Mouse (Mus musculus) heart, embryonic 11.5 days (tissue): ENCODE results near the gene Plekhm1. TPM values are rescaled to one million over a fixed set of nuclear protein-coding genes. Genes with fewer than 3 reads are reported as not detected.

Source experiments
- ATAC-seq: fragments of 200-750 bp; cut with Nextera tagmentation; replicated peaks from 2 replicates; pipeline ENCODE4 v1.8.0; 2017; ENCODE audit warnings: moderate library complexity; ENCODE audit not compliant: insufficient number of reproducible peaks, low FRiP score, low TSS enrichment
- H3K27ac ChIP-seq: fragments of 300-500 bp; sonication (generic); 2 replicates; pipeline ENCODE4 v1.5.1; 2014; ENCODE audit warnings: mild to moderate bottlenecking, low read depth, low read length
- H3K27me3 ChIP-seq: fragments of 300-500 bp; sonication (generic); 2 replicates; pipeline ENCODE4 v1.6.1; 2014; ENCODE audit warnings: mild to moderate bottlenecking, low read length, mixed read lengths; ENCODE audit not compliant: control insufficient read depth, insufficient read depth
- H3K36me3 ChIP-seq: fragments of 300-500 bp; sonication (generic); 2 replicates; pipeline ENCODE4 v1.6.1; 2014; ENCODE audit warnings: mild to moderate bottlenecking, low read length, moderate library complexity, mixed read lengths; ENCODE audit not compliant: control insufficient read depth, insufficient read depth
- H3K4me1 ChIP-seq: fragments of 300-500 bp; sonication (generic); 2 replicates; pipeline ENCODE4 v1.6.1; 2014; ENCODE audit warnings: low read length; ENCODE audit not compliant: control insufficient read depth, insufficient read depth
- H3K4me2 ChIP-seq: fragments of 300-500 bp; sonication (generic); 2 replicates; pipeline ENCODE4 v1.6.1; 2014; ENCODE audit warnings: mild to moderate bottlenecking, moderate library complexity
- H3K4me3 ChIP-seq: fragments of 300-500 bp; sonication (generic); 2 replicates; pipeline ENCODE4 v1.5.1; 2014; ENCODE audit warnings: low read depth, low read length
- H3K9ac ChIP-seq: fragments of 300-500 bp; sonication (generic); 2 replicates; pipeline ENCODE4 v1.6.1; 2014; ENCODE audit warnings: mild to moderate bottlenecking, low read depth, low read length, moderate library complexity
- H3K9me3 ChIP-seq: fragments of 300-500 bp; sonication (generic); replicated peaks from 2 replicates; pipeline ENCODE4 v1.6.1; 2016; ENCODE audit warnings: low read length; ENCODE audit not compliant: control insufficient read depth
- WGBS: fragments of 180-500 bp; shearing (Covaris S2); extraction: QIAGEN DNeasy Blood & Tissue Kit; methylation state at CpG from one replicate; pipeline ENCODE4 v1.1.7; 2014; ENCODE audit not compliant: insufficient replicate concordance; 5-methylcytosine and 5-hydroxymethylcytosine counted together
- polyA plus RNA-seq: library from polyadenylated mRNA; unstranded; fragments of >200 nt; fragmentation: Nextera tagmentation; extraction: Ambion mirVana; gene quantifications from 2 replicates; pipeline ENCODE4 v1.2.1, GENCODE M21; 2014

Gene Plekhm1
- polyA plus RNA-seq, 1 experiment from 2014 or later: 5.2 TPM

- H3K4me1 ChIP-seq: peaks cover 9% of the 10 kb centered on the region
- WGBS: 67% methylated on average over 10 of the region's 10 CpGs
- no peak overlapping the region for H3K4me3 ChIP-seq
- H3K27me3 ChIP-seq: no peaks in the 10 kb centered on the region; the same call in 1 of the 2 replicates
- H3K27ac ChIP-seq: no peak overlapping the region
- H3K9ac ChIP-seq: no peak overlapping the region
- ATAC-seq: no peak
- no peaks in the 10 kb centered on the region for H3K9me3 ChIP-seq
- H3K36me3 ChIP-seq: no peaks in the 10 kb centered on the region
- no peak overlapping the region for H3K4me2 ChIP-seq
Observed at GRCm38 (mm10) chr11:103314736-103315374, 97.6 kb downstream of the Plekhm1 start.

Other genes with a start within 250 kb of the Plekhm1 start
- gene Fmnl1, start 241.6 kb downstream of the Plekhm1 start, polyA plus RNA-seq: 0.79 and 1.1 TPM in 2 replicates
- not detected in 2 replicates for gene 1700023F06Rik, start 204.1 kb downstream of the Plekhm1 start, polyA plus RNA-seq
- gene Spata32, start 194.3 kb downstream of the Plekhm1 start, polyA plus RNA-seq: not detected in 2 replicates
- gene Map3k14, start 145.2 kb downstream of the Plekhm1 start, polyA plus RNA-seq: 1.4 and 1.7 TPM in 2 replicates
- gene Arhgap27, start 49.0 kb downstream of the Plekhm1 start, polyA plus RNA-seq: 3.4 and 4.4 TPM in 2 replicates
- not detected in 2 replicates for gene Lrrc37a, start 91.9 kb upstream of the Plekhm1 start, polyA plus RNA-seq
- not detected in 2 replicates for gene Gm884, start 208.5 kb upstream of the Plekhm1 start, polyA plus RNA-seq
- not detected in 2 replicates for gene Lyzl6, start 226.2 kb upstream of the Plekhm1 start, polyA plus RNA-seq
- gene Rprml, start 236.9 kb upstream of the Plekhm1 start, polyA plus RNA-seq: 0.16 and 0.23 TPM in 2 replicates